Mouse (Mus musculus): ENCODE measurements around the gene Syna. TPM values are rescaled to one million over a fixed set of nuclear protein-coding genes. Genes with fewer than 3 reads are reported as not detected.

Gene Syna
- polyA plus RNA-seq (2012; rRNA removed) = 0.09 and 0.15 TPM in 2 replicates

DNA sequence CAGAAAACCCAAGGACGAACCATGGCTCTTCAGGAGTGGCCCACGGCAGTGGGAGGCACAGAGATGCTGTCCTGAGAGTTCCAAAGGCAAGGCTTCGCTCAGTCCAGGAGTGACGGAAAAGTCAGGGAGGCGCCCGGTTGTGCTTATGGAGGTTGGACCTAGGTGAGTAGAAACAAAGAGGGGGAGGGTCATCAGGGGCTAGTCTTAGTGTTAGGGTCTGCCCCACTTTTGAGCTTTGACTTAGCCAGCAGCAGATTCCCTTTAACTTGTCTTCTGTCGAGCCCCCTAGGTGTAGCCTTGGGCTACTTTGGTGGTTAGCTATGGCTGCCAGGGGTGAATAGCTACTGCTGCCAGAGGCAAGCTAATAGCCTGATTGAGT lies at the start of gene Syna:
Gene Syna (minus strand): TSS at position 101 of the 379 bp plus-strand sequence.
- TF ChIP-seq POLR2A (IDR thresholded peaks at IDR 0.05; ENCODE audit: control insufficient read depth, extremely low read depth, insufficient read depth, low read length, poor library complexity) = no peak
- TF ChIP-seq CTCF (IDR thresholded peaks at IDR 0.05; ENCODE audit: borderline replicate concordance, control insufficient read depth, extremely low read depth, insufficient read depth, low read length, poor library complexity) = no peak
- Histone ChIP-seq H3K27me3 (ENCODE audit: control insufficient read depth, insufficient read depth, low read length) (no peaks in the 10 kb centered on the region), H3K4me1 (replicated peaks; ENCODE audit: control insufficient read depth, insufficient read depth, low read length) (0 out of 2 replicates have a peak, but pooled peaks cover 3% of the 10 kb centered on the region), H3K27ac (ENCODE audit: control insufficient read depth, insufficient read depth, low read length) (no peak within 1 kb of the TSS), H3K4me3 (ENCODE audit: control insufficient read depth, insufficient read depth, low read length) (no peak within 1 kb of the TSS), H3K36me3 (ENCODE audit: control insufficient read depth, insufficient read depth, low read length) (no peaks in the 10 kb centered on the region)
- WGBS = 94% methylated on average over 7 of the region's 7 CpGs
- DNase-seq = no peak

GRCm38 (mm10) chr5:134607121-134607520 lies 47.1 kb upstream of the Syna start:
- no peak for DNase-seq
- no peak overlapping the region for H3K27ac ChIP-seq (ENCODE audit: control insufficient read depth, insufficient read depth, low read length)
- TF ChIP-seq POLR2A (IDR thresholded peaks at IDR 0.05; ENCODE audit: control insufficient read depth, extremely low read depth, insufficient read depth, low read length, poor library complexity) (no peak), CTCF (IDR thresholded peaks at IDR 0.05; ENCODE audit: borderline replicate concordance, control insufficient read depth, extremely low read depth, insufficient read depth, low read length, poor library complexity) (no peak)
- no peaks in the 10 kb centered on the region for H3K27me3 ChIP-seq (ENCODE audit: control insufficient read depth, insufficient read depth, low read length)
- no peak overlapping the region for H3K4me3 ChIP-seq (ENCODE audit: control insufficient read depth, insufficient read depth, low read length)
- H3K4me1 ChIP-seq (replicated peaks; ENCODE audit: control insufficient read depth, insufficient read depth, low read length) = peaks cover 17% of the 10 kb centered on the region
- no peaks in the 10 kb centered on the region for H3K36me3 ChIP-seq (ENCODE audit: control insufficient read depth, insufficient read depth, low read length)
- WGBS = 11% methylated on average over 5 of the region's 5 CpGs

DNA sequence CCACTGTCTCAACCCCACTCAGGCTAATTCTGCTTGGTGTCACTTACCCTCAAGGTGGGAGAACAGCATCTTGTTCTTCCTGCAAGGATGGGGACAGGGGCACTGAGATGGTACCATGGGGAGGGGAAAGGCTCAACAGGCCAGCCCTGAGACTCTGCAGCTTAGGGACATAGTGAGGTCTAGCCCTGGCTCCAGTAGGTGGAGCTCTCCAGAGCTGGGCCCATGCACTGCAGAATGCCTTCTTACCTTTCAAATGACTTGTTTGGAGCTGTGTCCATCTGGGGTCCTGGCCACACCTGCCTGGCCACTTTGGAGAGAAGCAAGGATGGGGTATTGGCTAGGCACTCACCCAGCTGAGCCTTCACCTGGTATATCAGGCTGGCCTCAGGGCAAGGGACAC lies 46.3 kb upstream of the Syna start:
- H3K36me3 ChIP-seq (ENCODE audit: control insufficient read depth, insufficient read depth, low read length) = no peaks in the 10 kb centered on the region
- TF ChIP-seq CTCF (IDR thresholded peaks at IDR 0.05; ENCODE audit: borderline replicate concordance, control insufficient read depth, extremely low read depth, insufficient read depth, low read length, poor library complexity) (0 out of 2 replicates have a peak, but pooled peaks have one; percentile 15), POLR2A (IDR thresholded peaks at IDR 0.05; ENCODE audit: control insufficient read depth, extremely low read depth, insufficient read depth, low read length, poor library complexity) (no peak)
- H3K27ac ChIP-seq (ENCODE audit: control insufficient read depth, insufficient read depth, low read length) = no peak overlapping the region
- H3K4me1 ChIP-seq (replicated peaks; ENCODE audit: control insufficient read depth, insufficient read depth, low read length) = peaks cover 14% of the 10 kb centered on the region
- peak; percentile 20 for DNase-seq
- no peak overlapping the region for H3K4me3 ChIP-seq (ENCODE audit: control insufficient read depth, insufficient read depth, low read length)
- no peaks in the 10 kb centered on the region for H3K27me3 ChIP-seq (ENCODE audit: control insufficient read depth, insufficient read depth, low read length)

DNA sequence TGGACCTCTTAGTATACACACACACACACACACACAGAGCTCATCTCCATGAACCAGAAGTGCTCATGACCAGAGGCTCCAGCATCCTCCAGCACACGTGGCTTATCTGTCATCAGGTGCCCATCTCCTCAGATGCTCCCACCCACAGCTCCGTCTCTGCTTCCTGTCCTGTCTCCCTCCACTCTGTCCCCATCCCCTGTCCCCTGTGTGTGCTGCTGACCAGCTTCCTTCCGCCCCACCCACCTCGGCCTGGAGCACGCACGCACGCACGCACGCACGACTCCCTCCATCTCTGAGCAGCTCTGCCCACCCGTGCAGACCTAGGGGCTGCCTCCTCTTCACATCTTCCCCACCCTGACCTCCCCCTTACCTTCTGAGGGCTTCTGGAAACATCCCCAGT lies 44.4 kb upstream of the Syna start:
- no peak for DNase-seq
- 96% methylated on average over 11 of the region's 11 CpGs for whole genome bisulfite sequencing
- H3K27ac ChIP-seq (ENCODE audit: control insufficient read depth, insufficient read depth, low read length) = no peak overlapping the region

GRCm38 (mm10) chr5:134597711-134598110 lies 37.7 kb upstream of the Syna start:
- Histone ChIP-seq H3K4me1 (replicated peaks; ENCODE audit: control insufficient read depth, insufficient read depth, low read length) (no peaks in the 10 kb centered on the region), H3K27ac (ENCODE audit: control insufficient read depth, insufficient read depth, low read length) (no peak overlapping the region), H3K36me3 (ENCODE audit: control insufficient read depth, insufficient read depth, low read length) (peaks cover 35% of the 10 kb centered on the region), H3K27me3 (ENCODE audit: control insufficient read depth, insufficient read depth, low read length) (no peaks in the 10 kb centered on the region), H3K4me3 (ENCODE audit: control insufficient read depth, insufficient read depth, low read length) (no peak overlapping the region)
- no peak for DNase-seq
- 98% methylated on average over 10 of the region's 10 CpGs for WGBS
- TF ChIP-seq POLR2A (IDR thresholded peaks at IDR 0.05; ENCODE audit: control insufficient read depth, extremely low read depth, insufficient read depth, low read length, poor library complexity) (no peak), CTCF (IDR thresholded peaks at IDR 0.05; ENCODE audit: borderline replicate concordance, control insufficient read depth, extremely low read depth, insufficient read depth, low read length, poor library complexity) (no peak)

More for the DNA sequence above, 44.4 kb upstream of the Syna start:
- Histone ChIP-seq H3K36me3 (ENCODE audit: control insufficient read depth, insufficient read depth, low read length) (no peaks in the 10 kb centered on the region), H3K4me1 (replicated peaks; ENCODE audit: control insufficient read depth, insufficient read depth, low read length) (peaks cover 14% of the 10 kb centered on the region), H3K27me3 (ENCODE audit: control insufficient read depth, insufficient read depth, low read length) (no peaks in the 10 kb centered on the region), H3K4me3 (ENCODE audit: control insufficient read depth, insufficient read depth, low read length) (no peak overlapping the region)
- TF ChIP-seq POLR2A (IDR thresholded peaks at IDR 0.05; ENCODE audit: control insufficient read depth, extremely low read depth, insufficient read depth, low read length, poor library complexity) (no peak), CTCF (IDR thresholded peaks at IDR 0.05; ENCODE audit: borderline replicate concordance, control insufficient read depth, extremely low read depth, insufficient read depth, low read length, poor library complexity) (no peak)

DNA sequence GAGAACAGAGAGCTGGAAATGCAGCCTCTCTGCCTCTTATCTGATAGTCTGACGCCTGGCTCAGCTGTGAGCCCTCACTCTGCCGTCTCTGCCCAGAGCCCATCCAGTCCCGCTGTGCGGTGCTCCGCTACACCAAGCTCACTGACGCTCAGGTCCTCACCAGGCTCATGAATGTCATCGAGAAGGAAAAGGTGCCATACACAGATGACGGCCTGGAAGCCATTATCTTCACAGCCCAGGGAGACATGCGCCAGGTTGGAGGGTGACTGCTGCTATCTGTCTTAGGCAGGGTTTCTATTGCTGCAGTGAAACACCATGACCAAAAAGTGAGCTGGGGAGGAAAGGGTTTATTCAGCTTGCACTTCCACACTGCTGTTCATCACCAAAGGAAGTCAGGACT lies 33.1 kb upstream of the Syna start:
- no peaks in the 10 kb centered on the region for H3K27me3 ChIP-seq (ENCODE audit: control insufficient read depth, insufficient read depth, low read length)
- H3K4me3 ChIP-seq (ENCODE audit: control insufficient read depth, insufficient read depth, low read length) = no peak overlapping the region
- DNase-seq = no peak
- 94% methylated on average over 9 of the region's 9 CpGs for WGBS
- no peaks in the 10 kb centered on the region for H3K4me1 ChIP-seq (replicated peaks; ENCODE audit: control insufficient read depth, insufficient read depth, low read length)
- TF ChIP-seq POLR2A (IDR thresholded peaks at IDR 0.05; ENCODE audit: control insufficient read depth, extremely low read depth, insufficient read depth, low read length, poor library complexity) (no peak), CTCF (IDR thresholded peaks at IDR 0.05; ENCODE audit: borderline replicate concordance, control insufficient read depth, extremely low read depth, insufficient read depth, low read length, poor library complexity) (no peak)
- H3K36me3 ChIP-seq (ENCODE audit: control insufficient read depth, insufficient read depth, low read length) = peaks cover 46% of the 10 kb centered on the region
- no peak overlapping the region for H3K27ac ChIP-seq (ENCODE audit: control insufficient read depth, insufficient read depth, low read length)

- Histone ChIP-seq H3K4me3 (ENCODE audit: control insufficient read depth, insufficient read depth, low read length) (no peak overlapping the region), H3K27ac (ENCODE audit: control insufficient read depth, insufficient read depth, low read length) (no peak overlapping the region), H3K4me1 (replicated peaks; ENCODE audit: control insufficient read depth, insufficient read depth, low read length) (no peaks in the 10 kb centered on the region), H3K36me3 (ENCODE audit: control insufficient read depth, insufficient read depth, low read length) (peaks cover 38% of the 10 kb centered on the region), H3K27me3 (ENCODE audit: control insufficient read depth, insufficient read depth, low read length) (no peaks in the 10 kb centered on the region)
- 76% methylated on average over 11 of the region's 11 CpGs for WGBS
- DNase-seq = no peak
- no peak for TF ChIP-seq CTCF (IDR thresholded peaks at IDR 0.05; ENCODE audit: borderline replicate concordance, control insufficient read depth, extremely low read depth, insufficient read depth, low read length, poor library complexity)
- TF ChIP-seq POLR2A (IDR thresholded peaks at IDR 0.05; ENCODE audit: control insufficient read depth, extremely low read depth, insufficient read depth, low read length, poor library complexity) = no peak
Observed at GRCm38 (mm10) chr5:134592026-134592581, 32.1 kb upstream of the Syna start.
